Mouse (Mus musculus) G1E (cell line): ENCODE data around the gene Plekhg5. TPM values are rescaled to one million over a fixed set of nuclear protein-coding genes. Genes with fewer than 3 reads are reported as not detected.

Experiments used
- ATAC-seq: 2 replicates; pipeline ENCODE4 v1.8.0; 2016; ENCODE audit warnings: mild to moderate bottlenecking; ENCODE audit not compliant: insufficient number of reproducible peaks, poor library complexity, low FRiP score, severe bottlenecking; ENCODE audit errors: extremely low read depth
- DNase-seq: peaks from one replicate; pipeline ENCODE4 v3.0.0; 2012; ENCODE audit warnings: low spot score
- H3K27me3 ChIP-seq: 2 replicates; pipeline ENCODE4 v1.6.1; 2012; ENCODE audit warnings: mild to moderate bottlenecking, low read length, inconsistent platforms; ENCODE audit not compliant: insufficient read depth
- H3K36me3 ChIP-seq: replicated peaks from 2 replicates; pipeline ENCODE3; 2012; ENCODE audit warnings: mild to moderate bottlenecking, inconsistent platforms
- H3K4me1 ChIP-seq: 2 replicates; pipeline ENCODE4 v1.6.1; 2012; ENCODE audit warnings: low read depth, low read length, inconsistent platforms, mixed read lengths; ENCODE audit not compliant: insufficient read depth
- H3K4me3 ChIP-seq: 2 replicates; pipeline ENCODE4 v1.5.1; 2012; ENCODE audit warnings: low read depth, mild to moderate bottlenecking, inconsistent platforms, low read length, moderate library complexity, mixed read lengths
- H3K9me3 ChIP-seq: replicated peaks from 2 replicates; pipeline ENCODE4 v1.6.1; 2012; ENCODE audit warnings: inconsistent platforms
- CTCF ChIP-seq: IDR thresholded peaks from 2 replicates; pipeline ENCODE4 v1.5.1; 2012; ENCODE audit warnings: low read depth, low read length, inconsistent platforms, mixed read lengths
- GATA1 ChIP-seq: IDR thresholded peaks from 2 replicates; pipeline ENCODE4 v1.6.1; 2012; ENCODE audit warnings: borderline replicate concordance, low read length, inconsistent platforms, mixed read lengths
- GATA2 ChIP-seq: IDR thresholded peaks from 2 replicates; pipeline ENCODE4 v1.6.1; 2012; ENCODE audit warnings: low read depth, low read length, inconsistent platforms, borderline replicate concordance
- POLR2AphosphoS5 ChIP-seq: IDR thresholded peaks from 2 replicates; pipeline ENCODE4 v1.6.1; 2012; ENCODE audit warnings: low read depth, low read length, inconsistent platforms; ENCODE audit not compliant: insufficient replicate concordance
- TAL1 ChIP-seq: conservative IDR thresholded peaks from 2 replicates; pipeline ENCODE4 v1.6.1; 2012; ENCODE audit warnings: low read depth, low read length, inconsistent platforms, mixed read lengths
- polyA plus RNA-seq: library from polyadenylated mRNA; stranded (reverse); fragments of >175 nt; gene quantifications from 2 replicates; pipeline ENCODE4 v1.2.3, GENCODE M21; 2012
- total RNA-seq, 2 experiments: library from RNA; stranded (forward) in 1 of 2; stranded (reverse) in 1 of 2; fragments of 200-1000 nt in 1 of 2; fragments of >200 nt in 1 of 2; fragmentation: Nextera tagmentation in 1 of 2; gene quantifications; 2 replicates each; pipeline ENCODE4 v1.2.3; 2014 to 2017

Plekhg5 gene
- total and polyA plus RNA-seq, 3 experiments, result 1.7 to 4.0 (median 3.9) TPM

DNA sequence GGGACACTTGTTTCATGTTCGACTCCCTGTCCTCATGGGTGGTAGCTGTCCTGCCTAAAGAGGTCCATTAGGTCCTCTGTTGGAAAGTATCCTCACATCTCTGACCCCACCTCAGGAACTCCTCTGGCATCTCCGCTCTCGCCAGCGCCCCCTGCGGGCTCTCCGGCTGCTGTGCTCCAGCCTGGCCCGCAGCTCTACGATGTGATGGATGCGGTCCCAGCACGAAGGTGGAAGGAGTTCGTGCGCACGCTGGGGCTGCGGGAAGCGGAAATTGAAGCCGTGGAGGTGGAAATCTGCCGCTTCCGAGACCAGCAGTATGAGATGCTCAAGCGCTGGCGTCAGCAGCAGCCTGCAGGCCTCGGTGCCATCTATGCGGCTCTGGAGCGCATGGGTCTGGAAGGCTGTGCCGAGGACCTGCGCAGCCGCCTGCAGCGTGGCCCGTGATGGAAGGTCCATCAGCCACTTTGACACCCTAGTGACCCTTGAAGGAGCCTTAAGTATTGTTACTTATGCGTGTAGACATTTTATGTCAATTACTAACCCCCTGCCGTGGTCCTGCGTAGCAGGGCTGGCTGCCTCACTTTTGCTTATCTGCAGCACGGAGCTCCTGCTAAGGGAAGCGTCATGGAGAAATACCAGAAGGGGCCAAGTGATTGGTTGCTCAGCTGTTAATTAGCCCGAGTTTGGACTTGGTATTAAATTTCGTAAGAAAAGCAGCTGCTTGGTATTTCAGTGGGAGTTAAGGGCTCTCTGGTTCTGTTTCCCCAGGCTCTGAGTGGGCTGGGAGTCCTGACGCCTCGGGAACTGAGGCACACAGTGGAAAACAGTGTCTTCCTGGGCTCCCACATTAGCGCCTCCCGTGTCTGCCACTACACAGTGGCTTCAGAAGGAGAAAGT lies 47.3 kb downstream of the Plekhg5 start:
- Histone ChIP-seq H3K9me3 (no peaks in the 10 kb centered on the region), H3K36me3 (no peaks in the 10 kb centered on the region), H3K4me3 (no peak overlapping the region), H3K4me1 (0 out of 2 replicates have a peak, but pooled peaks cover 2% of the 10 kb centered on the region), H3K27me3 (peaks cover 80% of the 10 kb centered on the region)
- TF ChIP-seq POLR2AphosphoS5 (no peak), TAL1 (no peak), CTCF (0 out of 2 replicates have a peak, but pooled peaks have one; percentile 10)
- ATAC-seq (no peak), DNase-seq (no peak)

GRCm38 (mm10) chr4:152120311-152121182 lies 48.2 kb downstream of the Plekhg5 start:
- ATAC-seq, result no peak
- no peak for DNase-seq
- Histone ChIP-seq H3K4me1 (0 out of 2 replicates have a peak, but pooled peaks cover 2% of the 10 kb centered on the region), H3K4me3 (no peak overlapping the region; the same call in 1 of the 2 replicates), H3K27me3 (peaks cover 81% of the 10 kb centered on the region), H3K9me3 (peaks cover under 1% of the 10 kb centered on the region; the same call in 1 of the 2 replicates), H3K36me3 (peaks cover 6% of the 10 kb centered on the region)
- TF ChIP-seq GATA1, result no peak
- no peak for TF ChIP-seq GATA2
- no peak for TF ChIP-seq POLR2AphosphoS5
- no peak for TF ChIP-seq CTCF
- no peak for TF ChIP-seq TAL1

DNA sequence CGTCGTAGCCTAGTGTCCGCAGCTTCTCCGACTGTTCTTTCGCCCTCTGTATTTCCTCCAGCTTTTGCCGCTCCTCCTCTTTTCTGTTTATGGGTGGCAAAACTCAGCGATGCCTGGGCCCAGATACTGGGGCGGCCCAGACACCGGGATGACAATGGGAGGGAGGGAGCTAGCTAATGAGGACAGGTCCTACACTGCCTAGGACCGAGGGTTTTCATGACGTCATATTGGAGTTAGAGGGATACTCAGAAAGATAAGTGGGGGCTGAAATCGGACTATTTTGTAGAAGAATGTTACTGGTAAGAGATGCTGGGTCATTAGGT lies 48.8 kb downstream of the Plekhg5 start:
- no peak overlapping the region for H3K4me3 ChIP-seq
- peaks cover 81% of the 10 kb centered on the region for H3K27me3 ChIP-seq
- peaks cover 12% of the 10 kb centered on the region for H3K36me3 ChIP-seq
- TF ChIP-seq POLR2AphosphoS5, result no peak
- TF ChIP-seq GATA2, result no peak
- TF ChIP-seq GATA1, result no peak
- TF ChIP-seq TAL1, result no peak
- no peak for TF ChIP-seq CTCF
- peaks cover 6% of the 10 kb centered on the region for H3K9me3 ChIP-seq
- ATAC-seq (no peak), DNase-seq (no peak)
- 0 out of 2 replicates have a peak, but pooled peaks cover 2% of the 10 kb centered on the region for H3K4me1 ChIP-seq

GRCm38 (mm10) chr4:152124361-152124961 lies 52.2 kb downstream of the Plekhg5 start:
- Histone ChIP-seq H3K36me3 (peaks cover 28% of the 10 kb centered on the region), H3K4me1 (peaks cover 6% of the 10 kb centered on the region), H3K9me3 (peaks cover 14% of the 10 kb centered on the region), H3K27me3 (peaks cover 52% of the 10 kb centered on the region), H3K4me3 (no peak overlapping the region)
- DNase-seq, result no peak
- no peak for ATAC-seq
- TF ChIP-seq GATA1 (no peak), POLR2AphosphoS5 (no peak), TAL1 (no peak), CTCF (no peak), GATA2 (no peak)

DNA sequence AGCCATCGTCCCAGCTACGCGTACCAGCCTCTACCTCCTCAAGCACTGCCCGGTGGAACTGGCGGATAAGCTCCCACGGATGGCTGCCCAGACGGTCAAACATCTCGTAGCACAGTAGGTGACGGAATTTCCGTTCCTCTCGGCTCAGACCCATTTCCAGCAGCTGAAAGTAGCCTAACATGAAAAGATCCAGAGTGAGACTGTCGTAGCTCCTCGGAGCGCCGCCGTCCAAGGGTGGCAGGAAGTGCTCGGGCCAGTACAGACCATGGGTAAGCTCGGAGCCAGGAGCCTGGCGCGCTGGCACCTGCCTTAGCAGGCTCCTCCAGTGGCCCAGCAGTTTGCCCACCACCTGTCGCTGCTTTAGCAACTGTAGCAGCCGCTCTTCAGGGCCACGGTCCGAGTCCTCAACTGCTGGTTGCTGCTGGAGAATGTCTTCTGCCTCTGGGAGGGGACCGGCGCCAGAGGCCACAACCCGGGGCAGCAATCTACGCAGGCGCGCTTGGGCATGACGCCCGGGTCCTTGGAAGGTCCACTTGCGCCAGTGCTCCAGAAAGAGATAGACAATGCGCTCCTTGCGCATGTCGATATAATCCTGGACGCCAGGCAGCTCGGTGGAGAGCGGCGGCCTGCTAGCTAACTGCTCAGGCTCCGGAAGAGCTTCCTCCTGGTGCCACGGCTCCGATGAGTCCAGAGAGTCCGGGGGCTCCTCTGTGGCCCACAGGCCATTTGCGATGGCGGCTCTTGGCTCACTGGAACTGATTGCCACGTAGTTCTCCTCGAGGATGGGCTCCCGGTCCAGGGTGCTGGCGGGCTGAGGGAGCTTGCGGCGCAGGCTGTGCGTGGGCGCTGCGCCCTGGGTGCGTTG lies 53.1 kb downstream of the Plekhg5 start:
- ATAC-seq (no peak), DNase-seq (no peak)
- Histone ChIP-seq H3K36me3 (peaks cover 28% of the 10 kb centered on the region), H3K4me1 (peaks cover 9% of the 10 kb centered on the region), H3K27me3 (peaks cover 50% of the 10 kb centered on the region), H3K4me3 (no peak overlapping the region), H3K9me3 (peaks cover 14% of the 10 kb centered on the region)
- no peak for TF ChIP-seq CTCF
- no peak for TF ChIP-seq GATA2
- no peak for TF ChIP-seq GATA1
- no peak for TF ChIP-seq POLR2AphosphoS5
- no peak for TF ChIP-seq TAL1
